Mouse (Mus musculus) lung, embryonic 16.5 days (tissue): Measurements from ENCODE around the gene Stag1. TPM values are rescaled to one million over a fixed set of nuclear protein-coding genes. Genes with fewer than 3 reads are reported as not detected.

Source experiments
- ATAC-seq: fragments of 200-750 bp; cut with Nextera tagmentation; 2 replicates; pipeline ENCODE4 v1.8.0; 2017; ENCODE audit warnings: low read depth, mild to moderate bottlenecking, moderate library complexity
- H3K27ac ChIP-seq: fragments of 300-500 bp; sonication (generic); 2 replicates; pipeline ENCODE4 v1.5.1; 2014; ENCODE audit warnings: mild to moderate bottlenecking, control low read depth, low read length
- H3K27me3 ChIP-seq: fragments of 300-500 bp; sonication (generic); 2 replicates; pipeline ENCODE4 v1.6.1; 2014; ENCODE audit warnings: low read depth, low read length, mixed read lengths; ENCODE audit not compliant: control insufficient read depth, insufficient read depth
- H3K36me3 ChIP-seq: fragments of 300-500 bp; sonication (generic); 2 replicates; pipeline ENCODE4 v1.6.1; 2014; ENCODE audit warnings: low read length; ENCODE audit not compliant: control insufficient read depth, insufficient read depth
- H3K4me1 ChIP-seq: fragments of 300-500 bp; sonication (generic); replicated peaks from 2 replicates; pipeline ENCODE4 v1.6.1; 2014; ENCODE audit warnings: low read length, mixed read lengths; ENCODE audit not compliant: control insufficient read depth, insufficient read depth
- H3K4me2 ChIP-seq: fragments of 300-500 bp; sonication (generic); 2 replicates; pipeline ENCODE4 v1.6.1; 2014; ENCODE audit warnings: low read depth, low read length, control low read depth
- H3K4me3 ChIP-seq: fragments of 300-500 bp; sonication (generic); 2 replicates; pipeline ENCODE4 v1.5.1; 2014; ENCODE audit warnings: mild to moderate bottlenecking, low read length, control low read depth
- H3K9ac ChIP-seq: fragments of 300-500 bp; sonication (generic); 2 replicates; pipeline ENCODE4 v1.6.1; 2014; ENCODE audit warnings: low read length, control low read depth
- H3K9me3 ChIP-seq: fragments of 300-500 bp; sonication (generic); 2 replicates; pipeline ENCODE4 v1.6.1; 2016; ENCODE audit warnings: low read length; ENCODE audit not compliant: control insufficient read depth
- WGBS: fragments of 180-500 bp; shearing (Covaris S2); extraction: QIAGEN DNeasy Blood & Tissue Kit; methylation state at CpG from one replicate; pipeline ENCODE4 v1.1.7; 2014; 5-methylcytosine and 5-hydroxymethylcytosine counted together
- polyA plus RNA-seq: library from polyadenylated mRNA; unstranded; fragments of >200 nt; fragmentation: Nextera tagmentation; extraction: Ambion mirVana; gene quantifications from 2 replicates; pipeline ENCODE4 v1.2.1, GENCODE M21; 2015

The Stag1 gene
- polyA plus RNA-seq, 1 experiment from 2014 or later: 40.0 TPM

- ATAC-seq: no peak
- Histone ChIP-seq H3K4me2 (no peak overlapping the region), H3K27me3 (no peaks in the 10 kb centered on the region), H3K9ac (no peak overlapping the region), H3K4me3 (no peak overlapping the region), H3K27ac (no peak overlapping the region), H3K9me3 (no peaks in the 10 kb centered on the region), H3K4me1 (no peaks in the 10 kb centered on the region), H3K36me3 (peaks cover 2% of the 10 kb centered on the region; the same call in 1 of the 2 replicates)
- 71% methylated on average over 5 of the region's 5 CpGs for WGBS
These were observed 365.4 kb downstream of the Stag1 start for GRCm38 (mm10) chr9:100962903-100963427.

- Histone ChIP-seq H3K4me2 (no peak overlapping the region), H3K9me3 (no peaks in the 10 kb centered on the region), H3K4me1 (no peaks in the 10 kb centered on the region), H3K27ac (no peak overlapping the region), H3K36me3 (peaks cover 2% of the 10 kb centered on the region; the same call in 1 of the 2 replicates), H3K9ac (no peak overlapping the region), H3K4me3 (no peak overlapping the region), H3K27me3 (no peaks in the 10 kb centered on the region)
- ATAC-seq: no peak
- 65% methylated on average over 1 of the region's 1 CpGs for WGBS
These were observed 365.9 kb downstream of the Stag1 start for GRCm38 (mm10) chr9:100963428-100963912.

GRCm38 (mm10) chr9:100964106-100964505 is 366.5 kb downstream of the Stag1 start:
- H3K27me3 ChIP-seq: no peaks in the 10 kb centered on the region
- H3K36me3 ChIP-seq: no peaks in the 10 kb centered on the region; the same call in 1 of the 2 replicates
- ATAC-seq: no peak
- WGBS: 78% methylated on average over 4 of the region's 4 CpGs
- H3K4me1 ChIP-seq: no peaks in the 10 kb centered on the region
- no peak overlapping the region for H3K4me3 ChIP-seq
- H3K27ac ChIP-seq: no peak overlapping the region
- no peak overlapping the region for H3K4me2 ChIP-seq
- no peaks in the 10 kb centered on the region for H3K9me3 ChIP-seq
- H3K9ac ChIP-seq: no peak overlapping the region

GRCm38 (mm10) chr9:100969461-100969860 is 371.9 kb downstream of the Stag1 start:
- no peak for ATAC-seq
- Histone ChIP-seq H3K36me3 (no peaks in the 10 kb centered on the region), H3K9ac (no peak overlapping the region), H3K27me3 (no peaks in the 10 kb centered on the region), H3K9me3 (no peaks in the 10 kb centered on the region), H3K4me3 (no peak overlapping the region), H3K4me2 (no peak overlapping the region), H3K27ac (no peak overlapping the region), H3K4me1 (no peaks in the 10 kb centered on the region)
- WGBS: 95% methylated on average over 2 of the region's 2 CpGs

- H3K27me3 ChIP-seq: no peaks in the 10 kb centered on the region
- H3K9ac ChIP-seq: no peak overlapping the region
- H3K4me1 ChIP-seq: no peaks in the 10 kb centered on the region
- H3K4me2 ChIP-seq: no peak overlapping the region
- H3K27ac ChIP-seq: no peak overlapping the region
- WGBS: 90% methylated on average over 5 of the region's 5 CpGs
- H3K4me3 ChIP-seq: no peak overlapping the region
- H3K36me3 ChIP-seq: peaks cover 2% of the 10 kb centered on the region; the same call in 1 of the 2 replicates
- H3K9me3 ChIP-seq: peaks cover 4% of the 10 kb centered on the region; the same call in 1 of the 2 replicates
- no peak for ATAC-seq
These were observed 381.1 kb downstream of the Stag1 start for GRCm38 (mm10) chr9:100978666-100979065.

GRCm38 (mm10) chr9:100979260-100979659 is 381.7 kb downstream of the Stag1 start:
- Histone ChIP-seq H3K36me3 (peaks cover 4% of the 10 kb centered on the region), H3K27ac (no peak overlapping the region), H3K9me3 (peaks cover 4% of the 10 kb centered on the region; the same call in 1 of the 2 replicates), H3K9ac (no peak overlapping the region), H3K4me3 (no peak overlapping the region), H3K27me3 (no peaks in the 10 kb centered on the region), H3K4me1 (no peaks in the 10 kb centered on the region), H3K4me2 (no peak overlapping the region)
- 49% methylated on average over 5 of the region's 5 CpGs for WGBS
- ATAC-seq: peak; percentile 71

- H3K4me1 ChIP-seq: no peaks in the 10 kb centered on the region
These were observed 385.2 kb downstream of the Stag1 start for GRCm38 (mm10) chr9:100982786-100983185.

GRCm38 (mm10) chr9:100984381-100985310 is 387.0 kb downstream of the Stag1 start:
- ATAC-seq: no peak
- Histone ChIP-seq H3K4me3 (no peak overlapping the region), H3K9ac (no peak overlapping the region), H3K4me1 (no peaks in the 10 kb centered on the region), H3K27ac (no peak overlapping the region), H3K27me3 (no peaks in the 10 kb centered on the region), H3K4me2 (no peak overlapping the region), H3K36me3 (peaks cover 21% of the 10 kb centered on the region), H3K9me3 (no peaks in the 10 kb centered on the region; the same call in 1 of the 2 replicates)
- 94% methylated on average over 25 of the region's 25 CpGs for WGBS

More at GRCm38 (mm10) chr9:100982786-100983185, 385.2 kb downstream of the Stag1 start:
- no peak; the same call in 1 of the 2 replicates for ATAC-seq
- Histone ChIP-seq H3K27ac (no peak overlapping the region), H3K27me3 (no peaks in the 10 kb centered on the region), H3K4me2 (no peak overlapping the region), H3K36me3 (peaks cover 12% of the 10 kb centered on the region), H3K9ac (no peak overlapping the region), H3K9me3 (no peaks in the 10 kb centered on the region), H3K4me3 (no peak overlapping the region)
- WGBS: 80% methylated on average over 7 of the region's 7 CpGs

GRCm38 (mm10) chr9:100987006-100987405 is 389.4 kb downstream of the Stag1 start:
- Histone ChIP-seq H3K9me3 (no peaks in the 10 kb centered on the region; the same call in 1 of the 2 replicates), H3K4me2 (no peak overlapping the region), H3K4me1 (no peaks in the 10 kb centered on the region), H3K27ac (no peak overlapping the region), H3K27me3 (no peaks in the 10 kb centered on the region), H3K4me3 (no peak overlapping the region), H3K36me3 (peaks cover 21% of the 10 kb centered on the region), H3K9ac (no peak overlapping the region)
- WGBS: 90% methylated on average over 5 of the region's 5 CpGs
- ATAC-seq: no peak
